Mouse (Mus musculus): ENCODE measurements around the gene Tbc1d24. TPM values are rescaled to one million over a fixed set of nuclear protein-coding genes. Genes with fewer than 3 reads are reported as not detected.

Gene Tbc1d24
- polyA plus RNA-seq (2016; fragmentation: Nextera tagmentation; extraction: Ambion mirVana), result 5.3 and 12.5 TPM in 2 replicates

- H3K4me3 ChIP-seq, result peak within 1 kb of the TSS; percentile 74
- H3K4me1 ChIP-seq, result peaks cover 81% of the 10 kb centered on the region
- 0 out of 2 replicates have a peak, but pooled peaks cover 3% of the 10 kb centered on the region for H3K36me3 ChIP-seq
- peak within 1 kb of the TSS; percentile 82 for H3K27ac ChIP-seq (replicated peaks)
- no peaks in the 10 kb centered on the region for H3K9me3 ChIP-seq (replicated peaks)
- WGBS, result 1% methylated on average over 64 of the region's 65 CpGs
- peak; percentile 95 for DNase-seq (ENCODE audit: low spot score)
- peaks cover 47% of the 10 kb centered on the region for H3K27me3 ChIP-seq (ENCODE audit: low read depth, poor library complexity, severe bottlenecking)
These were observed at the start of gene Tbc1d24 for GRCm38 (mm10) chr17:24205284-24205888. Gene Tbc1d24, minus strand, starts transcription at chr17:24205562.

- no peak for DNase-seq (ENCODE audit: low spot score)
- Histone ChIP-seq H3K27ac (replicated peaks) (peak overlapping the region; percentile 96), H3K36me3 (peaks cover 24% of the 10 kb centered on the region), H3K9me3 (replicated peaks) (peaks cover 7% of the 10 kb centered on the region; the same call in 1 of the 2 replicates), H3K27me3 (ENCODE audit: low read depth, poor library complexity, severe bottlenecking) (no peaks in the 10 kb centered on the region), H3K4me1 (peaks cover 20% of the 10 kb centered on the region), H3K4me3 (peak overlapping the region; percentile 86; the same call in 1 of the 2 replicates)
- WGBS, result 97% methylated on average over 2 of the region's 2 CpGs
These were observed 47.0 kb upstream of the Tbc1d24 start for GRCm38 (mm10) chr17:24252329-24252728.

- Histone ChIP-seq H3K36me3 (peaks cover 32% of the 10 kb centered on the region), H3K27ac (replicated peaks) (peak within 1 kb of the TSS; percentile 96), H3K4me1 (peaks cover 20% of the 10 kb centered on the region), H3K9me3 (replicated peaks) (peaks cover 7% of the 10 kb centered on the region; the same call in 1 of the 2 replicates), H3K4me3 (peak within 1 kb of the TSS; percentile 86), H3K27me3 (ENCODE audit: low read depth, poor library complexity, severe bottlenecking) (no peaks in the 10 kb centered on the region)
- peak; percentile 98 for DNase-seq (ENCODE audit: low spot score)
- WGBS, result under 1% methylated on average over 48 of the region's 48 CpGs
These were observed 46.1 kb upstream of the Tbc1d24 start, which contains the start of gene Ccnf for GRCm38 (mm10) chr17:24251320-24252069. Gene Ccnf, minus strand, starts transcription at chr17:24251484.

GRCm38 (mm10) chr17:24250988-24251319 is 45.6 kb upstream of the Tbc1d24 start:
- no peaks in the 10 kb centered on the region for H3K27me3 ChIP-seq (ENCODE audit: low read depth, poor library complexity, severe bottlenecking)
- DNase-seq (ENCODE audit: low spot score), result no peak
- peaks cover 7% of the 10 kb centered on the region; the same call in 1 of the 2 replicates for H3K9me3 ChIP-seq (replicated peaks)
- under 1% methylated on average over 32 of the region's 32 CpGs for WGBS
- peaks cover 38% of the 10 kb centered on the region for H3K36me3 ChIP-seq
- H3K27ac ChIP-seq (replicated peaks), result peak overlapping the region; percentile 96
- peak overlapping the region; percentile 86 for H3K4me3 ChIP-seq
- H3K4me1 ChIP-seq, result peaks cover 20% of the 10 kb centered on the region

- Histone ChIP-seq H3K4me3 (no peak overlapping the region), H3K27me3 (ENCODE audit: low read depth, poor library complexity, severe bottlenecking) (no peaks in the 10 kb centered on the region), H3K4me1 (peaks cover 20% of the 10 kb centered on the region), H3K27ac (replicated peaks) (no peak overlapping the region), H3K36me3 (peaks cover 56% of the 10 kb centered on the region), H3K9me3 (replicated peaks) (peaks cover 19% of the 10 kb centered on the region)
- no peak for DNase-seq (ENCODE audit: low spot score)
- WGBS, result 92% methylated on average over 2 of the region's 2 CpGs
These were observed 43.3 kb upstream of the Tbc1d24 start for GRCm38 (mm10) chr17:24248641-24249040.

GRCm38 (mm10) chr17:24244061-24244460 is 38.7 kb upstream of the Tbc1d24 start:
- H3K27ac ChIP-seq (replicated peaks), result no peak overlapping the region
- 98% methylated on average over 8 of the region's 8 CpGs for WGBS
- H3K27me3 ChIP-seq (ENCODE audit: low read depth, poor library complexity, severe bottlenecking), result no peaks in the 10 kb centered on the region
- H3K4me1 ChIP-seq, result no peaks in the 10 kb centered on the region; the same call in 1 of the 2 replicates
- peaks cover 95% of the 10 kb centered on the region for H3K36me3 ChIP-seq
- peaks cover 21% of the 10 kb centered on the region for H3K9me3 ChIP-seq (replicated peaks)
- no peak for DNase-seq (ENCODE audit: low spot score)
- no peak overlapping the region for H3K4me3 ChIP-seq

- no peaks in the 10 kb centered on the region for H3K4me1 ChIP-seq
- WGBS, result 87% methylated on average over 4 of the region's 4 CpGs
- no peak overlapping the region for H3K27ac ChIP-seq (replicated peaks)
- no peak for DNase-seq (ENCODE audit: low spot score)
- H3K9me3 ChIP-seq (replicated peaks), result peaks cover 16% of the 10 kb centered on the region
- H3K4me3 ChIP-seq, result no peak overlapping the region
- peaks cover 95% of the 10 kb centered on the region for H3K36me3 ChIP-seq
- H3K27me3 ChIP-seq (ENCODE audit: low read depth, poor library complexity, severe bottlenecking), result no peaks in the 10 kb centered on the region
These were observed 38.1 kb upstream of the Tbc1d24 start for GRCm38 (mm10) chr17:24243311-24243969.

- H3K9me3 ChIP-seq (replicated peaks), result no peaks in the 10 kb centered on the region
- no peaks in the 10 kb centered on the region for H3K27me3 ChIP-seq (ENCODE audit: low read depth, poor library complexity, severe bottlenecking)
- H3K27ac ChIP-seq (replicated peaks), result no peak overlapping the region
- H3K36me3 ChIP-seq, result peaks cover 100% of the 10 kb centered on the region
- no peak overlapping the region for H3K4me3 ChIP-seq
- no peaks in the 10 kb centered on the region for H3K4me1 ChIP-seq
- no peak for DNase-seq (ENCODE audit: low spot score)
- WGBS, result 94% methylated on average over 7 of the region's 7 CpGs
These were observed 31.6 kb upstream of the Tbc1d24 start for GRCm38 (mm10) chr17:24236921-24237320.

- Histone ChIP-seq H3K27me3 (ENCODE audit: low read depth, poor library complexity, severe bottlenecking) (no peaks in the 10 kb centered on the region), H3K27ac (replicated peaks) (no peak overlapping the region), H3K4me3 (no peak overlapping the region), H3K36me3 (peaks cover 100% of the 10 kb centered on the region), H3K9me3 (replicated peaks) (no peaks in the 10 kb centered on the region), H3K4me1 (no peaks in the 10 kb centered on the region)
- WGBS, result 94% methylated on average over 1 of the region's 1 CpGs
- no peak for DNase-seq (ENCODE audit: low spot score)
These were observed 31.1 kb upstream of the Tbc1d24 start for GRCm38 (mm10) chr17:24236479-24236878.

GRCm38 (mm10) chr17:24227941-24228340 is 22.6 kb upstream of the Tbc1d24 start:
- no peak overlapping the region for H3K27ac ChIP-seq (replicated peaks)
- H3K27me3 ChIP-seq (ENCODE audit: low read depth, poor library complexity, severe bottlenecking), result no peaks in the 10 kb centered on the region
- peaks cover 100% of the 10 kb centered on the region for H3K36me3 ChIP-seq
- 90% methylated on average over 7 of the region's 7 CpGs for WGBS
- H3K9me3 ChIP-seq (replicated peaks), result no peaks in the 10 kb centered on the region
- no peak overlapping the region for H3K4me3 ChIP-seq
- no peaks in the 10 kb centered on the region for H3K4me1 ChIP-seq
- DNase-seq (ENCODE audit: low spot score), result no peak

GRCm38 (mm10) chr17:24226721-24227120 is 21.4 kb upstream of the Tbc1d24 start:
- Histone ChIP-seq H3K36me3 (peaks cover 97% of the 10 kb centered on the region), H3K27me3 (ENCODE audit: low read depth, poor library complexity, severe bottlenecking) (no peaks in the 10 kb centered on the region), H3K4me3 (no peak overlapping the region), H3K27ac (replicated peaks) (no peak overlapping the region), H3K4me1 (no peaks in the 10 kb centered on the region), H3K9me3 (replicated peaks) (no peaks in the 10 kb centered on the region)
- WGBS, result 93% methylated on average over 8 of the region's 8 CpGs
- no peak for DNase-seq (ENCODE audit: low spot score)

GRCm38 (mm10) chr17:24225851-24226250 is 20.5 kb upstream of the Tbc1d24 start:
- no peak overlapping the region for H3K27ac ChIP-seq (replicated peaks)
- H3K9me3 ChIP-seq (replicated peaks), result no peaks in the 10 kb centered on the region
- no peak for DNase-seq (ENCODE audit: low spot score)
- peaks cover 4% of the 10 kb centered on the region for H3K4me1 ChIP-seq
- 91% methylated on average over 5 of the region's 5 CpGs for WGBS
- H3K36me3 ChIP-seq, result peaks cover 88% of the 10 kb centered on the region
- no peak overlapping the region for H3K4me3 ChIP-seq
- no peaks in the 10 kb centered on the region for H3K27me3 ChIP-seq (ENCODE audit: low read depth, poor library complexity, severe bottlenecking)

All from midbrain, embryonic 10.5 days (tissue).